Mouse (Mus musculus) C3H10T1/2 (cell line): ENCODE data around the gene Rbfox3. TPM values are rescaled to one million over a fixed set of nuclear protein-coding genes. Genes with fewer than 3 reads are reported as not detected.

Experiments used
- polyA plus RNA-seq, 2 experiments: library from polyadenylated mRNA; unstranded; fragments of >200 nt; fragmentation: generic; extraction: Trizol; gene quantifications; one replicate each; pipeline ENCODE4 v1.2.1; 2012; ENCODE audit warnings: missing spikeins in 2 of 2

Gene Rbfox3
- polyA plus RNA-seq: under 1 TPM; 0.04 to 0.06 TPM

DNA sequence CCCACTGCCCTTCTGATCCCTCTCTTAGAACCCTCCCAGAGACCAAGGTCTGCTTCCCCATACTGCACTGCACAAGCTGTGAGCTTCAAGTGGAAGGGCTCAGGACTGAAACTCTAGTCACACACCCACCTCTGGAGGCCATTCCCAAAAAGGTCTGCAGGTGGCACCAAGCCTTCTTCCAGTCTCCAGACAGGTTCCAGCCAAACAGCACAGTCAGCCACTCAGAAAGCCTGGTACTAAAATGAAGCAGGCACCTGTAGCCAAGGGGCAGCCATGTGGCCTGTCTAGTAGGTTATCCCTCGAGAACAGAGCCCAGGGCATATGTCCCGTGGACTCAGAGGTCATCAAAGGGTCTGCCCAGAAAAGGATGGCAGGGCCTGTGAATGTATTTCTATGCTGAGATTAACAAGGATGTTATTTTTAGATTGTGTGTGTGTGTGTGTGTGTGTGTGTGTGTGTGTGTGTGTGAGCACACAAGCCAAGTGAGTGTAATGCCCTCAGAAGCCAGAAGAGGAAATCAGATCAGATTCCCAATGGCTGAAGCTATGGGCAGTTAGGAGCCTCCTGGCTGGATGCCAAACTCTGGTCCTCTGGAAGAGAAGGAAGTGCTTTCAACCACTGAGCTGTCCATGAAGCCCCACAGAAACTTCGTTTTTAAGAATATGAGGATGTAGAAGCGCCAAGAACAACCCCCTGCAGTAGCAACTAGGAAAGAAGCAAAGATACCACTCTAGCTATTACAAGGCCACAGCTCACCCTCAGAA lies at the start of gene Rbfox3:
Rbfox3 (minus strand) TSS at position 291 of the 764 bp plus-strand sequence.

DNA sequence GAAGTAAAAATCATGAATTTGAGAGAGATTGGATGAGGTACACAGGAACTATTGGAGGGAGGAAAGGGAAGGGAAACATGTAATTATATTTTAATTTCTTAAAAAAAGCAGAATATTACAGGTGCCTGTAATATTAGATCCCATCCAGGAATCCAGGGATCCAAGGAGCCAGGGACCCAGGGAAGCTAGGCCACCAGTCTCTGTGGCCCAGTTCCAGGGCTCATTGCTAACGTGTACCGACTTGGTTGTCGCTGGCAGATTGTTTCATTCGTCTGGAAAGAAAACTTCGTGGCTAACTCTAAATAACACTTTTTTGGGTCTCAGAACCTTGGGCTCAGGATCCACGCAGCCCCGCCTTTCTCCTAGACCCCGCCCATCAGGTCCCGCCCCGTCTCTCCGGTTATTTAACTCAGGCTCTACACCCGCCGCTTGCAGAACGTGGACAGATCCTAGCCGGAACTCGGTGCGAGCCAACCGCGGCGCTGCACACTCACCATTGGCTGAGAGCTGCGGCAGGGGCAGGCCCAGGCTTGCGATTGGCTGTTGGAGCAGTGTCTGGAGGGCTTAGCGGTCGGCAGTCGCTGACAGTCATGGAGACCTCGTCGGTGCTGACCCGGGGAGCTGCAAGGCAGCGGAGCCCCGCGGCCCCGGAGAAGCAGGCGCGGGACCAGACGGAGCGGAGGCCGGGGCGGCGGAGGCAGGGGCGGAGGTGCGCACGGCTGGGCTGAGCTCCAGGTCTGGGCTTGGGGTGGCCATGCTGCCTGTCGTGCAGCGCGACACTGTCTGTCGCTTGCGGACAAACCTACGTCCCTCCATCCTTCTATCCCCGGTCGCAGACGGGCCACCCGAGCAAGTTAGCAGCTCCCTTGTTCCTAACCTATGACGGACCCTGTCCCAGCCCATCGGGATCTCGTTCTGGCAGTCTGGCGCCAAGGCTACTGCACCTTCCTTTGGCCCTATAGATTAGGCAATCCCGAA lies 434.7 kb downstream of the Rbfox3 start, which contains the start of gene Engase:
Engase (plus strand) TSS at position 434 of the 978 bp plus-strand sequence.

Other genes with a start within 250 kb of the Rbfox3 start
- not detected for gene Enpp7, start 76.6 kb upstream of the Rbfox3 start, polyA plus RNA-seq
- gene Cbx2, start 111.4 kb upstream of the Rbfox3 start, polyA plus RNA-seq: 10 to 100 TPM in 1 of 2 experiments, 1 to 10 TPM in 1; 8.1 to 13.4 TPM
- 10 to 100 TPM in 1 of 2 experiments, 1 to 10 TPM in 1; 4.6 to 18.0 TPM for gene Cbx8, start 129.4 kb upstream of the Rbfox3 start, polyA plus RNA-seq
- gene Cbx4, start 174.6 kb upstream of the Rbfox3 start, polyA plus RNA-seq: 10 to 100 TPM in 1 of 2 experiments, 1 to 10 TPM in 1; 3.0 to 17.4 TPM